Mouse (Mus musculus) bone marrow, adult 2 months (tissue): ENCODE data around the gene Baz2a.

Experiments used
- CTCF ChIP-seq: fragments of 200-500 bp; IDR thresholded peaks from 2 replicates; pipeline ENCODE4 v1.5.1; 2011; ENCODE audit warnings: low read length, control low read depth; ENCODE audit not compliant: control insufficient read depth, insufficient read depth
- POLR2A ChIP-seq: fragments of 200-500 bp; IDR thresholded peaks from 2 replicates; pipeline ENCODE4 v1.6.1; 2011; ENCODE audit warnings: low read depth, mild to moderate bottlenecking, control low read depth, low read length, borderline replicate concordance; ENCODE audit not compliant: control insufficient read depth

- no peak for TF ChIP-seq CTCF
- no peak for TF ChIP-seq POLR2A
These were observed 62.6 kb downstream of the Baz2a start for GRCm38 (mm10) chr10:128153978-128154377.
